ENCODE assay signal across 21 mouse cellular contexts in the genomic region with DNA sequence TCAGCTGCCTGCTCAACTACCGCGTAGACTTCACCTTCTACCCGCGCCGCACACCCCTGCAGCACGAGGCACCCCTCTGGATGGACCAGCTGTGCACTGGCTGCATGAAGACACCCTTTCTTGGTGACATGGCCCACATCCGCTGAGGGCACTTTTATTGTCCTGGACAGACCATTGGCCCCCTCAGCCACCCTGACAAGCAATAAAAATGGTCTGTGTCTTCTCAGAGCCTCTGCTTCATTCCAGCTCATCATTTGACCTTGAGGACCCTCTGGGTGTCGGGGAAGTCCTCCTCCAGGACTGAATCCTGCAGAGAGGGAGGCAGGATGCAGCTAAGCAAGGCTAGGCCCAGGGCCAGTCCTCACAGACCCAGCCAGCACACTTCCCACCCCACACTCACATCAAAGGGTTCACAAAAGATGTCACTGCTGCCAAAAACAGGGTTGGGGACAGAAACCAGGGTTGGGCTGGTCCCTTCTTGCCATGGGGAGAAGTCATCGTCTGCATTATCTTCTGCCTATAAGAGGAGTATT. TPM values are rescaled to one million over a fixed set of nuclear protein-coding genes. Genes with fewer than 3 reads are reported as not detected.
A peak's percentile ranks its signal among the peaks of the same experiment; 100 is the strongest.
DNase-seq lines count a peak whose midpoint lies in the region; ATAC-seq and TF ChIP-seq lines count a peak whose summit lies in the region.
"Had no signal": no experiment of that assay in that cellular context is flagged by ENCODE, and none has a peak within 500 bp of the region (broad histone marks: within the 10 kb centered on the region; RNA-seq: fewer than 3 reads in every experiment).

No protein-coding gene starts in this region.

- TF ChIP-seq EP300 in lung, postnatal 0 days (IDR thresholded peaks at IDR 0.05), result no peak

- peak; percentile 0 for DNase-seq in gastrocnemius, postnatal 10 days
- DNase-seq in gastrocnemius, adult 8-10 months (ENCODE audit: low spot score in 2 of 2), result no peak
- peak; percentile 36 for DNase-seq in lung, postnatal 0 days (ENCODE audit: low spot score)
- DNase-seq in lung, adult 18-20 months, result no peak
- no peak for DNase-seq in G1E (ENCODE audit: low spot score)
- no peak for DNase-seq in embryo, embryonic 9.5 days (ENCODE audit: extremely low spot score)
- DNase-seq: kidney, adult 18-20 months; left cerebral cortex, postnatal 4 days; liver; lung, embryonic 14.5 days; right cerebral cortex, adult 18-20 months; thymus, postnatal 14 days had no signal

- H3K4me1 ChIP-seq in lung, postnatal 0 days (ENCODE audit: insufficient read depth, low read depth, low read length), result peaks cover 5% of the 10 kb centered on the region; the same call in 1 of the 2 replicates
- H3K4me1 ChIP-seq in E14TG2a.4 (replicated peaks; ENCODE audit: low read depth, low read length) (peaks cover 69% of the 10 kb centered on the region), G1E (ENCODE audit: insufficient read depth, low read depth, low read length) (peaks cover 61% of the 10 kb centered on the region)

- no peak overlapping the region for H3K4me3 ChIP-seq in lung, postnatal 0 days (ENCODE audit: low read depth, low read length)
- H3K4me3 ChIP-seq in E14TG2a.4 (replicated peaks; ENCODE audit: low read length) (peak overlapping the region; percentile 66), G1E (ENCODE audit: low read depth, low read length) (0 out of 2 replicates have a peak overlapping the region, but pooled peaks have one; percentile 20)
- H3K4me3 ChIP-seq: embryonic facial prominence, embryonic 10.5 days; forebrain, embryonic 13.5 days; heart, adult 2 months; hindbrain, embryonic 10.5 days had no signal

- H3K4me2 ChIP-seq in lung, postnatal 0 days (replicated peaks; ENCODE audit: low read depth, low read length), result no peak overlapping the region
- H3K4me2 ChIP-seq: forebrain, embryonic 13.5 days; lung, embryonic 14.5 days had no signal

- peak; percentile 25; the same call in 1 of the 2 replicates for ATAC-seq in lung, postnatal 0 days
- no peak for ATAC-seq in G1E (ENCODE audit: extremely low read depth, insufficient number of reproducible peaks, low FRiP score, poor library complexity, severe bottlenecking)
- ATAC-seq: activated CD4-positive, CD25-positive, alpha-beta regulatory T cell, adult 4 months; forebrain, embryonic 13.5 days; Patski had no signal

- 84% methylated on average over 9 of the region's 9 CpGs for WGBS in lung, postnatal 0 days

- no peak for TF ChIP-seq CTCF in lung, postnatal 0 days (IDR thresholded peaks at IDR 0.05)
- no peak for TF ChIP-seq CTCF in E14TG2a.4 (conservative IDR thresholded peaks at IDR 0.05; ENCODE audit: low read length)
- TF ChIP-seq CTCF in G1E (IDR thresholded peaks at IDR 0.05; ENCODE audit: low read depth, low read length), result no peak

- H3K27me3 ChIP-seq in lung, postnatal 0 days (replicated peaks; ENCODE audit: insufficient read depth, low read length), result no peaks in the 10 kb centered on the region
- H3K27me3 ChIP-seq in E14TG2a.4 (ENCODE audit: insufficient read depth, low read length) (peaks cover 27% of the 10 kb centered on the region), G1E (ENCODE audit: insufficient read depth, low read length) (peaks cover 4% of the 10 kb centered on the region; the same call in 1 of the 2 replicates)
- H3K27me3 ChIP-seq: forebrain, embryonic 13.5 days; Patski had no signal

- no peak overlapping the region for H3K9ac ChIP-seq in lung, postnatal 0 days (replicated peaks; ENCODE audit: low read depth)
- H3K9ac ChIP-seq: forebrain, embryonic 13.5 days; lung, embryonic 14.5 days had no signal

- no peaks in the 10 kb centered on the region for H3K9me3 ChIP-seq in lung, postnatal 0 days (ENCODE audit: low read length)
- H3K9me3 ChIP-seq in E14TG2a.4 (ENCODE audit: low read length) (0 out of 2 replicates have a peak, but pooled peaks cover 4% of the 10 kb centered on the region), G1E (replicated peaks) (0 out of 2 replicates have a peak, but pooled peaks cover 3% of the 10 kb centered on the region)
- H3K9me3 ChIP-seq: embryonic facial prominence, embryonic 10.5 days; forebrain, embryonic 13.5 days had no signal

- H3K36me3 ChIP-seq in lung, postnatal 0 days (ENCODE audit: insufficient read depth, low read length), result peaks cover 24% of the 10 kb centered on the region; the same call in 1 of the 2 replicates
- peaks cover 67% of the 10 kb centered on the region for H3K36me3 ChIP-seq in E14TG2a.4 (ENCODE audit: insufficient read depth, low read length)
- H3K36me3 ChIP-seq in G1E (replicated peaks), result peaks cover 90% of the 10 kb centered on the region

- no peak overlapping the region for H3K27ac ChIP-seq in lung, postnatal 0 days (ENCODE audit: low read length)
- H3K27ac ChIP-seq: embryonic facial prominence, embryonic 10.5 days; forebrain, embryonic 13.5 days; heart, adult 2 months; kidney, postnatal 0 days; stomach, postnatal 0 days had no signal

RNA-seq across cellular contexts. Expression of a gene that starts 8.1 kb away (rescaled TPM):
- 10 to 100 TPM; 14.2 to 14.5 TPM for total RNA-seq in gastrocnemius, postnatal 10 days (2021)
- total RNA-seq in gastrocnemius, adult 8-10 months (2022), result 1 to 10 TPM in 1 of 4 experiments, under 1 TPM in 3; 0.32 to 1.1 (median 0.74) TPM
- polyA plus RNA-seq in lung, postnatal 0 days (2015; fragmentation: Nextera tagmentation; extraction: Ambion mirVana), result 148 and 162 TPM in 2 replicates
- total RNA-seq in G1E (2014; fragmentation: Nextera tagmentation), result 213 and 233 TPM in 2 replicates
- 136 and 175 TPM in 2 replicates for total RNA-seq in G1E (2017)
- 381 and 572 TPM in 2 replicates for polyA plus RNA-seq in G1E (2012)
- polyA plus RNA-seq: activated CD4-positive, CD25-positive, alpha-beta regulatory T cell, adult 4 months had no signal

RNA-seq across cellular contexts. Expression of a gene that starts 10.2 kb away (rescaled TPM):
- 10 to 100 TPM; 39.5 to 43.0 TPM for total RNA-seq in gastrocnemius, postnatal 10 days (2021)
- 10 to 100 TPM; 26.8 to 40.5 (median 34.1) TPM for total RNA-seq in gastrocnemius, adult 8-10 months (2022)
- 109 and 118 TPM in 2 replicates for polyA plus RNA-seq in lung, postnatal 0 days (2015; fragmentation: Nextera tagmentation; extraction: Ambion mirVana)
- total RNA-seq in G1E (2014; fragmentation: Nextera tagmentation) (32.1 and 36.7 TPM in 2 replicates), G1E (2017) (167 and 173 TPM in 2 replicates)
- polyA plus RNA-seq in G1E (2012), result 71.4 and 93.4 TPM in 2 replicates

RNA-seq across cellular contexts. Expression of a gene that starts 29.5 kb away (rescaled TPM):
- 10 to 100 TPM; 45.3 to 54.3 TPM for total RNA-seq in gastrocnemius, postnatal 10 days (2021)
- 1 to 10 TPM; 5.0 to 9.9 (median 6.0) TPM for total RNA-seq in gastrocnemius, adult 8-10 months (2022)
- 32.4 and 34.2 TPM in 2 replicates for polyA plus RNA-seq in lung, postnatal 0 days (2015; fragmentation: Nextera tagmentation; extraction: Ambion mirVana)
- total RNA-seq in G1E (2014; fragmentation: Nextera tagmentation) (not detected in 2 replicates), G1E (2017) (0.44 and 0.52 TPM in 2 replicates)
- polyA plus RNA-seq in G1E (2012), result not detected in 2 replicates

Comparison
In these comparisons a context has a peak if more than half of its experiments do, and no peak if none do; other contexts are left out.
1. DNase-seq: peak in gastrocnemius, postnatal 10 days (single experiment) and lung, postnatal 0 days (single experiment); none in gastrocnemius, adult 8-10 months (0 of 2), lung, adult 18-20 months (0 of 2), G1E (single experiment) and embryo, embryonic 9.5 days (single experiment).
2. RNA of a gene that starts 29.5 kb away (total RNA-seq): 45.3 to 54.3 TPM in gastrocnemius, postnatal 10 days; 5.0 to 9.9 TPM in gastrocnemius, adult 8-10 months and 0.44 to 0.52 TPM in G1E; every median in the first group is over 4 times any median in the second.
3. RNA of a gene that starts 8.1 kb away (total RNA-seq): 136 to 233 TPM in G1E; 14.2 to 14.5 TPM in gastrocnemius, postnatal 10 days and 0.32 to 1.1 TPM in gastrocnemius, adult 8-10 months; every median in the first group is over 4 times any median in the second.